Mouse (Mus musculus) erythroblast, embryonic 14.5 days (primary cell): ENCODE results near the gene Prn. TPM values are rescaled to one million over a fixed set of nuclear protein-coding genes. Genes with fewer than 3 reads are reported as not detected.

Source experiments
- H3K27me3 ChIP-seq: 2 replicates; pipeline ENCODE4 v1.6.1; 2012; ENCODE audit warnings: inconsistent platforms; ENCODE audit not compliant: control insufficient read depth
- H3K36me3 ChIP-seq: 2 replicates; pipeline ENCODE4 v1.6.1; 2012; ENCODE audit warnings: mild to moderate bottlenecking, inconsistent platforms; ENCODE audit not compliant: control insufficient read depth
- H3K4me1 ChIP-seq: 2 replicates; pipeline ENCODE4 v1.6.1; 2012; ENCODE audit warnings: inconsistent platforms; ENCODE audit not compliant: control insufficient read depth
- H3K4me3 ChIP-seq: replicated peaks from 2 replicates; pipeline ENCODE3; 2012; ENCODE audit warnings: moderate library complexity, mild to moderate bottlenecking, inconsistent platforms
- H3K9me3 ChIP-seq: 2 replicates; pipeline ENCODE4 v1.6.1; 2012; ENCODE audit warnings: low read length, inconsistent platforms, mixed read lengths; ENCODE audit not compliant: control insufficient read depth
- GATA1 ChIP-seq: IDR thresholded peaks from 2 replicates; pipeline ENCODE4 v1.6.1; 2012; ENCODE audit warnings: low read length, inconsistent platforms, mixed read lengths
- TAL1 ChIP-seq: IDR thresholded peaks from 3 replicates; pipeline ENCODE4 v1.6.1; 2012; ENCODE audit warnings: low read length, inconsistent platforms, mixed read lengths
- polyA plus RNA-seq: library from polyadenylated mRNA; stranded (reverse); fragments of >175 nt; gene quantifications from 2 replicates; pipeline ENCODE4 v1.2.3, GENCODE M21; 2012

Prn gene
- polyA plus RNA-seq, 1 experiment, result not detected

- Histone ChIP-seq H3K9me3 (no peaks in the 10 kb centered on the region), H3K4me1 (peaks cover 26% of the 10 kb centered on the region), H3K4me3 (no peak overlapping the region), H3K27me3 (peaks cover 28% of the 10 kb centered on the region), H3K36me3 (no peaks in the 10 kb centered on the region)
- TF ChIP-seq GATA1 (no peak), TAL1 (no peak)
Observed at GRCm38 (mm10) chr2:131944370-131944769, 34.6 kb downstream of the Prn start.

GRCm38 (mm10) chr2:131945225-131945624 lies 35.5 kb downstream of the Prn start:
- Histone ChIP-seq H3K4me1 (peaks cover 18% of the 10 kb centered on the region), H3K27me3 (peaks cover 31% of the 10 kb centered on the region), H3K4me3 (no peak overlapping the region), H3K36me3 (no peaks in the 10 kb centered on the region), H3K9me3 (no peaks in the 10 kb centered on the region)
- no peak for TF ChIP-seq TAL1
- TF ChIP-seq GATA1, result no peak

DNA sequence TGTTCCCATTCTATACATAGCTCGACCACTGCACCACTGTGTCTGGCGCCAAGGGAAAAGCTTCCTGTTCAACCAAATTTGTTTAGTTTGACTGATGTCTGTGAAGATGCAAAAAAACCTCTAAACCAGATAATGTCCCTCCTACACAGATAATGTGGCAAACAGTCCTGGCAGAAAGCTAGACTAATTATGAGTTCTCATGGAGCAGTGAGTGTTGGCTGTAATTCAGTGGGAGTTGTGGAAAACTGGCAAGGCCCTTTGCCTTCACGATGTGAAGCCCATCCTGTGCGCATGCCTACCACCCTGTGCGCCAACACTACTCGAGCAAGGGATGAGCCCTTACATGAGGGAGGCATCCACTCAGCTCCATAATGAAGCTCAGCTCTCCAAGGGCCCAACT lies 36.0 kb downstream of the Prn start:
- TF ChIP-seq GATA1 (no peak), TAL1 (no peak)
- H3K9me3 ChIP-seq, result no peaks in the 10 kb centered on the region
- no peak overlapping the region for H3K4me3 ChIP-seq
- H3K27me3 ChIP-seq, result peaks cover 37% of the 10 kb centered on the region
- H3K36me3 ChIP-seq, result no peaks in the 10 kb centered on the region
- H3K4me1 ChIP-seq, result peaks cover 12% of the 10 kb centered on the region

DNA sequence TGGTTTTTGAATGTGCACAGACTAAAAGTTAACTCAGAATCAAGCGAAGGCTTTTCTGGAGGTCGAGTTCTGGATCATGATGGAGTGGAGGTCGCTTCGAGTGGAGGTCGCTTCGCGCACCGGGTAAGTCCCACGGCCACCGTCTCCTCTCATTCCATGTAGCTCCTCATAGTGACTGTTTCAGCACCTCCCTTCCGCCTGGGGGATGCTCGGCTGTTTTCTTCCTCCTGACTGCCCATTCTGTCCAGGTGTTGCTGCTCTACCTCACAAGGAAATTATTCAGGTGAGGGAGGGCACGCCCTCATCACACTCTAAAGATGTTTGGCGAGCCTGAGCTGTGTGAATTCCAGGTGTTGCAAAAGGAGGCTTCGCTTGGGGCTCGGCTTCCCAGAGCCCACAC lies 36.6 kb downstream of the Prn start:
- H3K4me1 ChIP-seq, result peaks cover 6% of the 10 kb centered on the region
- TF ChIP-seq GATA1, result no peak
- TF ChIP-seq TAL1, result no peak
- H3K4me3 ChIP-seq, result no peak overlapping the region
- no peaks in the 10 kb centered on the region for H3K36me3 ChIP-seq
- no peaks in the 10 kb centered on the region for H3K9me3 ChIP-seq
- H3K27me3 ChIP-seq, result peaks cover 41% of the 10 kb centered on the region

DNA sequence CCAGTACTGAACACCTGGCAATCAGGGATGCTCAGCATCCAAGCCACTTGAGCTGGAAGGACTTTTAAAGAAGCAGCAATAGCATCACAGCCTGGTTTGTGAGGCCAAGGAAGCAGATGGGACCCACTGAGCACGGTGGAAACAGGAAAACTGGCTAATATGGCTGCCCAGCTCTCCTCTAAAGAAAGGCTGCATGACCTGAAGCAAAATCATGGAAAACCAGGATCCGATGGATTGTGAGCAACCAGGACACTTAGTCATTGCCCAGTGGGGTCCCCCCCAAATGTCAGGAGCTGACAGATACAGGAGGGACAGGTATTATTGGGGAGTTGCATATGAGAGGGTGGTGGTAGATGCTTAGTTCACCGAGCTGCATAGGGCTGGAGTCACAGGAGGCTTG lies 38.4 kb downstream of the Prn start:
- TF ChIP-seq TAL1, result no peak
- TF ChIP-seq GATA1, result no peak
- no peak overlapping the region for H3K4me3 ChIP-seq
- H3K27me3 ChIP-seq, result peaks cover 59% of the 10 kb centered on the region
- H3K36me3 ChIP-seq, result no peaks in the 10 kb centered on the region
- H3K4me1 ChIP-seq, result peaks cover 4% of the 10 kb centered on the region; the same call in 1 of the 2 replicates
- no peaks in the 10 kb centered on the region for H3K9me3 ChIP-seq

- no peaks in the 10 kb centered on the region for H3K36me3 ChIP-seq
- TF ChIP-seq TAL1, result no peak
- TF ChIP-seq GATA1, result no peak
- H3K9me3 ChIP-seq, result no peaks in the 10 kb centered on the region
- H3K4me1 ChIP-seq, result peaks cover 4% of the 10 kb centered on the region; the same call in 1 of the 2 replicates
- H3K4me3 ChIP-seq, result no peak overlapping the region
- peaks cover 68% of the 10 kb centered on the region for H3K27me3 ChIP-seq
Observed at GRCm38 (mm10) chr2:131948916-131949639, 39.3 kb downstream of the Prn start.

DNA sequence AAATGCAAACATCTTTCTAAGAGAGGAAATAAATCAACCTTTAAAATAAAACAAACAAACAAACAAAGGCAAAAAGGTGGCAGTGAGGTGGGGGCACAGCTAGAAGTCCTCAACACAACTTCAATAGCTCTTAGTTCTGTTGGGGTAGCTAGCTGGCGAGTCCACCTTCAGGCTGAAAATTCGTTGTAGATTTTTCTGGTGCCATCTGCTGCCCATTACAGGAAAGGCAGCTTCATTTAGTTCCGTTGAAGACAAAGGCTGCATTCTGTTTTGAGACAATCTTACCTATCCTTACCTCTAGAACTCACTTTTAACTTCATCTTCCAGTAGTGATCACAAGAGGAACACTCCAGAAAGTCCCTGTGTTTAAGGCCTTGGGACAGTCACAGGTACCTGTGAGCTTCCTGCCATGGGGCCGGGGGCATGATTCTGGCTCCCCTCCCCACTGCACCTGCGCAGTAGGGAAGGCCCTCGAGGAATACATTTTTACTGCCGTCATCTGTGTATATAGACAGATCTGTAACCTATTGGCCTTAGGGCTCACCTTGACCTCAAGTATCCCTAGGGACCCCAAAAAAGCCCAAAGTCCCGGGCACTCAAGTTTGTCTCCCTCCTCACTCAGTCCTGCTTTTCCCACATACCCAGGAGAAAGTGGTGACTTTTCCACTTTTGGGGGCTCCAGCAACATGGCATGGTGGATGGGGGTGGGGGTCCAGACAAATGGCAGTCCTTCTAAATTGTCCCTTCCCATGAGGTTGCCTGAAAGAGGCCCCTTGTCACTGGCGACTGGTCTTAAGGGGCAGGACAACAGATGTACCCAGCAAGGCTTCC lies 40.2 kb downstream of the Prn start:
- Histone ChIP-seq H3K4me3 (no peak overlapping the region), H3K27me3 (peaks cover 75% of the 10 kb centered on the region), H3K9me3 (no peaks in the 10 kb centered on the region), H3K36me3 (no peaks in the 10 kb centered on the region), H3K4me1 (peaks cover 4% of the 10 kb centered on the region)
- TF ChIP-seq TAL1 (no peak), GATA1 (no peak)

- Histone ChIP-seq H3K36me3 (no peaks in the 10 kb centered on the region), H3K4me3 (no peak within 1 kb of the TSS), H3K27me3 (peaks cover 75% of the 10 kb centered on the region)
Observed at GRCm38 (mm10) chr2:131950598-131951095, 40.9 kb downstream of the Prn start, which contains the start of gene Prnd. Prnd (plus strand) TSS chr2:131950861.

GRCm38 (mm10) chr2:131952456-131952855 lies 42.7 kb downstream of the Prn start:
- H3K9me3 ChIP-seq, result no peaks in the 10 kb centered on the region
- H3K36me3 ChIP-seq, result no peaks in the 10 kb centered on the region
- H3K27me3 ChIP-seq, result peaks cover 66% of the 10 kb centered on the region
- no peak for TF ChIP-seq GATA1
- no peak for TF ChIP-seq TAL1
- H3K4me3 ChIP-seq, result no peak overlapping the region
- H3K4me1 ChIP-seq, result peaks cover 6% of the 10 kb centered on the region

More at GRCm38 (mm10) chr2:131950598-131951095, 40.9 kb downstream of the Prn start, which contains the start of gene Prnd:
- Histone ChIP-seq H3K9me3 (no peaks in the 10 kb centered on the region), H3K4me1 (peaks cover 6% of the 10 kb centered on the region)
- TF ChIP-seq TAL1 (no peak), GATA1 (no peak)
